Mouse (Mus musculus): ENCODE measurements at regions not wholly inside any gene's neighbourhood (a gene's known extent, or its start where the extent isn't known, plus 50 kb on each side); places are given as distances from the start of the nearest gene placed in this dataset.

DNA sequence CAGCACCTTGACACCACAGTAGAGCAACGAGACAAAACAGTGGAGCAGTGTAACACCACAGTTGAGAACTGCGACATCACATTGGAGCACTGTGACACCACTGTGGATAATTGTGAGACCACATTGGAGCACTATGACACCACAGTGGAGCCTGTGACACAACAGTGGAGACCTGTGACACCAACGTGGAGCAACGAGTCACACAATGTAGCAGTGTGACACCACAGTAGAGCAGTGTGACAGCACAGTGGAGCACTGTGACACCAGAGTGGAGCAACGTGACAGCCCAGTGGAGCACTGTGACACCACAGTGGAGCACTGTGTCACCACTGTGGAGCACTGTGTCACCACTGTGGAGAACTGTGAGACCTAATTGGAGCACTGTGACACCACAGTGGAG lies 115.9 kb upstream of the Vmn1r2 start:
- TF ChIP-seq CTCF (IDR thresholded peaks at IDR 0.05; ENCODE audit: low read depth) (no peak), EP300 (optimal IDR thresholded peaks at IDR 0.05) (no peak)

Data from stomach, postnatal 0 days (tissue).